Mouse (Mus musculus): Measurements from ENCODE around the gene St8sia1.
A peak's percentile ranks its signal among the peaks of the same experiment; 100 is the strongest.

The St8sia1 gene

GRCm38 (mm10) chr6:142908911-142909770 is 55.1 kb downstream of the St8sia1 start:
- no peak for DNase-seq (ENCODE audit: low spot score)

GRCm38 (mm10) chr6:142908412-142908811 is 55.8 kb downstream of the St8sia1 start:
- no peak for DNase-seq (ENCODE audit: low spot score)

GRCm38 (mm10) chr6:142895371-142895770 is 68.9 kb downstream of the St8sia1 start:
- DNase-seq (ENCODE audit: low spot score): no peak

- DNase-seq (ENCODE audit: low spot score): no peak
These were observed 70.5 kb downstream of the St8sia1 start for GRCm38 (mm10) chr6:142893716-142894115.

GRCm38 (mm10) chr6:142890321-142890720 is 73.9 kb downstream of the St8sia1 start:
- no peak for DNase-seq (ENCODE audit: low spot score)

- no peak for DNase-seq (ENCODE audit: low spot score)
These were observed 75.1 kb downstream of the St8sia1 start for GRCm38 (mm10) chr6:142888970-142889740.

GRCm38 (mm10) chr6:142888346-142888745 is 75.9 kb downstream of the St8sia1 start:
- no peak for DNase-seq (ENCODE audit: low spot score)

- DNase-seq (ENCODE audit: low spot score): no peak
These were observed 76.9 kb downstream of the St8sia1 start for GRCm38 (mm10) chr6:142887375-142887774.

- DNase-seq (ENCODE audit: low spot score): no peak
These were observed 78.7 kb downstream of the St8sia1 start for GRCm38 (mm10) chr6:142885364-142886154.

GRCm38 (mm10) chr6:142884128-142884527 is 80.1 kb downstream of the St8sia1 start:
- no peak for DNase-seq (ENCODE audit: low spot score)

- no peak for DNase-seq (ENCODE audit: low spot score)
These were observed 83.3 kb downstream of the St8sia1 start for GRCm38 (mm10) chr6:142880849-142881470.

- peak; percentile 10 for DNase-seq (ENCODE audit: low spot score)
These were observed 85.2 kb downstream of the St8sia1 start for GRCm38 (mm10) chr6:142878744-142879701.

GRCm38 (mm10) chr6:142877221-142877620 is 87.0 kb downstream of the St8sia1 start:
- no peak for DNase-seq (ENCODE audit: low spot score)

GRCm38 (mm10) chr6:142876279-142876899 is 87.9 kb downstream of the St8sia1 start:
- DNase-seq (ENCODE audit: low spot score): no peak

- DNase-seq (ENCODE audit: low spot score): no peak
These were observed 90.3 kb downstream of the St8sia1 start for GRCm38 (mm10) chr6:142873795-142874563.

- no peak for DNase-seq (ENCODE audit: low spot score)
These were observed 94.4 kb downstream of the St8sia1 start for GRCm38 (mm10) chr6:142869715-142870422.

- DNase-seq (ENCODE audit: low spot score): no peak
These were observed 96.7 kb downstream of the St8sia1 start for GRCm38 (mm10) chr6:142867471-142868055.

- no peak for DNase-seq (ENCODE audit: low spot score)
These were observed 97.2 kb downstream of the St8sia1 start for GRCm38 (mm10) chr6:142867023-142867422.
